Mouse (Mus musculus) granulocyte monocyte progenitor cell, adult 5-6 weeks (primary cell): ENCODE results near the gene Slc15a4. TPM values are rescaled to one million over a fixed set of nuclear protein-coding genes. Genes with fewer than 3 reads are reported as not detected.

ENCODE experiments used
- ATAC-seq: replicated peaks from 2 replicates; pipeline ENCODE4 v1.8.0; 2016; ENCODE audit warnings: mild to moderate bottlenecking, moderate TSS enrichment, inconsistent platforms; ENCODE audit not compliant: poor library complexity, severe bottlenecking
- total RNA-seq, 2 experiments: library from RNA; stranded (forward) in 1 of 2; stranded (reverse) in 1 of 2; fragments of 200-712, 200-1000 nt in 1 of 2; fragments of >200 nt in 1 of 2; fragmentation: Nextera tagmentation in 1 of 2; gene quantifications; 2 replicates each; pipeline ENCODE4 v1.2.3; 2014 to 2017

Slc15a4 gene
- total RNA-seq, 2 experiments from 2014 or later = 22.5 to 105 TPM

DNA sequence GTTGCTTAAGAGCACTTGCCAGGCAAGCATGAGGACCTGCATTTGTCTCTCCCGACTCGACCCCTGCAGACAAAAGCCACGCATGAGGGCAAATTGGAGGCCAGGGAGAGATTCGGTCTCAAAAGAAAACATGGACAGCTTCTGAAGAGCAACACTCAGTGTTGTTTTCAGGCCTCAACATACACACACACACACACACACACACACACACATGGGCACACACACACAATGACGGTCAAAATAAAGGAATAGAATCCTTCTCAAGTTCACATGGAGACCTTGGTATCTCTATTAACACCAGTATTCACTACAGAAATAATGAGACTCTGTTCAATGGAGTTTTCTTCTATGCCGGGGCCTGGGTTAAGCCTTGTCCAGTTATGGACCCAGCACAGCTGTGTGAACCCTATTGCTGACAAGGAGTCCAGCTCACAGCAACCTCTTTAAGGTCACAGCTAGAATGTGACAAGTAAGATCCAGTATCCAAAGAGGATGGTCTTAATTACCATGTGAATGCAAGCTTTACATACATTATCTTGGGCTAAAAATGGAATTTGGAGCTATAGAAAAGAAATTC is 65.4 kb downstream of the Slc15a4 start:
- ATAC-seq = no peak

DNA sequence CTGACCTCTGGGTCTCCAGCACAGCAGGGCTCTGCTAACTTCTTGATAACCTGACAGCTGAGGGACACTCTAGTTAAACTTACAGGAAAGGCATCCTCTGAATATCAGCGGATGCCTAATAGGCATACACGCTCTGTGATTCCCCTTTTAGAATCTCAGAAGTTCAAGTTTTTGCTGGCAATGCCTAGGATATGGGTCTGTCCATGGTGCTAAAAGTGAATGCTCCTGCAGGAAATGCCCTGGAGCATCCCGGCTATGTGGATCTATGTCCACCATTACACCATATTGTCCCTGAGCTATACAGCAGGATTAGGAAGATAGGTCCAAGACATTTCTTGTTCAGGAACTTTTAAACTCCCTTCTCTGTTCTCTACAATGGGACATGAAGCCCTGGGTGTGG is 71.6 kb downstream of the Slc15a4 start:
- no peak for ATAC-seq

DNA sequence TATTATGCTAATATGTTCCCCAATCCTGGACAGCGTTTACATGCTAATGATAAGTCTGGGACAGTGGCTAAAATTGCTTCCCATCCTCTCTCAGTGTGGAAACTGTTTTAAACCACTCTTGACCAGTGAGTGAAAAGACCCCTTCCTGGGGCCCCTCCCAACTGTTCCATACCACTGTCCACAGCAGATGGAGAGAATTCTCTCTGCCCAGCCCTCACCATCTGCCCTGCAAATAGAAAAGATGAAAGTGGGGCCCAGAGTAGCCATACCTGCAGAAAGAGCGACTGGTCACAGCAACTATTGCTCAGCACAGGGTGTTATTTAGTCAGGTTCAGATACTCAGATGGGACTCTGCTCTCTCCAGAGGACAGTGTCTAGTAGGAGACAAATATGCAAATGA is 84.6 kb downstream of the Slc15a4 start:
- no peak for ATAC-seq

DNA sequence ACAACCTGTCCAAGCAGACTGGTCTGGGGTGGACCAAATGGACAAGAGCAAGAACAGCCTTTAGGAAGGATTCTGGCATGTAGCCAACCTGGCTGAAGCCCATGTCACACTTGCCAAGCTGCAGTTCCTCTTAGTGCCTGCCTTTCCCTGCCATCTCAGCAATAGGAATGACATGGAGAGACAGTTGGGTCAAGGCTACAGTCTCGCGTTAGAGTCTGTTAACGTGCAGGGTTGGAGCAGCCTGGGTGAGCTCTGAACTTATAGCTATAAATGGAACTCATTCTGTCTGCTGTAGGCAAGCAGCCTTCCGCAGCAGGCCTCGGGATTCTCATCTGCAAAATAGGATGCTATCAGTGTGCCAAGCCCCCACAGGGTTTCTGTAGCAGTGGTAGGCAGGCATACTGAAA is 86.1 kb downstream of the Slc15a4 start:
- ATAC-seq = no peak

Other genes starting within 250 kb of the Slc15a4 start
- gene Glt1d1, start 635 bp downstream of the Slc15a4 start, total RNA-seq (2014; fragmentation: Nextera tagmentation) = 5.6 and 7.6 TPM in 2 replicates
- gene Glt1d1, start 635 bp downstream of the Slc15a4 start, total RNA-seq (2017) = 7.2 and 7.5 TPM in 2 replicates